Mouse (Mus musculus): Measurements from ENCODE around the gene Krt18. TPM values are rescaled to one million over a fixed set of nuclear protein-coding genes. Genes with fewer than 3 reads are reported as not detected.
A peak's percentile ranks its signal among the peaks of the same experiment; 100 is the strongest.

Krt18 gene
- polyA plus RNA-seq (2014; fragmentation: Nextera tagmentation; extraction: Ambion mirVana), result 184 and 210 TPM in 2 replicates

DNA sequence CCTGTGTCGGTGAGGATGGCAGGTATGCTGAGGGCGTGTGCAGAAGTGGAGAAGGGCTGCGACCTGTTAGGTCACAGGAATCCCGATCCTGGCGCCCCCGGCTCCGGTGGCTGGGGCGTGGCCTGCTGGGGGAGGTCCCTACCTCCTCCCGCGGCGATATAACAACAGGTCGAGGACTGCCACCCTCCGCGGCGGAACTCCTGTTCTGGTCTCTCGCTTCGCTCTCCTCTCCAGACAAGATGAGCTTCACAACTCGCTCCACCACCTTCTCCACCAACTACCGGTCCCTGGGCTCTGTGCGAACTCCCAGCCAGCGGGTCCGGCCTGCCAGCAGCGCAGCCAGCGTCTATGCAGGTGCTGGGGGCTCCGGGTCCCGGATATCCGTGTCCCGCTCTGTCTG is at the start of gene Krt18:
TSS of gene Krt18 (plus strand) at position 141 of the 400 bp plus-strand sequence.
- peak; percentile 78 for DNase-seq (ENCODE audit: low spot score)
- Histone ChIP-seq H3K9me3 (ENCODE audit: control insufficient read depth, low read length) (no peaks in the 10 kb centered on the region), H3K4me3 (ENCODE audit: low read depth, low read length) (peak within 1 kb of the TSS; percentile 36), H3K27ac (ENCODE audit: low read depth) (peak within 1 kb of the TSS; percentile 74), H3K4me1 (replicated peaks; ENCODE audit: control insufficient read depth, insufficient read depth, low read length) (peaks cover 28% of the 10 kb centered on the region), H3K27me3 (replicated peaks; ENCODE audit: control insufficient read depth, insufficient read depth, low read length) (no peaks in the 10 kb centered on the region), H3K36me3 (ENCODE audit: control insufficient read depth, insufficient read depth, low read length) (0 out of 2 replicates have a peak, but pooled peaks cover 3% of the 10 kb centered on the region), H3K9ac (ENCODE audit: low read length) (peak within 1 kb of the TSS; percentile 54), H3K4me2 (ENCODE audit: low read length) (peak within 1 kb of the TSS; percentile 59)
- ATAC-seq (replicated peaks; ENCODE audit: low FRiP score, low TSS enrichment, low read depth), result peak; percentile 57
- WGBS, result 1% methylated on average over 28 of the region's 28 CpGs

GRCm38 (mm10) chr15:101980849-101981248 is 47.1 kb upstream of the Krt18 start:
- H3K4me1 ChIP-seq (replicated peaks; ENCODE audit: control insufficient read depth, insufficient read depth, low read length), result peaks cover 29% of the 10 kb centered on the region
- H3K27ac ChIP-seq (ENCODE audit: low read depth), result 0 out of 2 replicates have a peak overlapping the region, but pooled peaks have one; percentile 10
- H3K9ac ChIP-seq (ENCODE audit: low read length), result no peak overlapping the region
- ATAC-seq (replicated peaks; ENCODE audit: low FRiP score, low TSS enrichment, low read depth) (no peak), DNase-seq (ENCODE audit: low spot score) (no peak)
- H3K27me3 ChIP-seq (replicated peaks; ENCODE audit: control insufficient read depth, insufficient read depth, low read length), result no peaks in the 10 kb centered on the region
- WGBS, result 66% methylated on average over 6 of the region's 6 CpGs
- no peaks in the 10 kb centered on the region for H3K9me3 ChIP-seq (ENCODE audit: control insufficient read depth, low read length)
- H3K36me3 ChIP-seq (ENCODE audit: control insufficient read depth, insufficient read depth, low read length), result no peaks in the 10 kb centered on the region
- no peak overlapping the region for H3K4me3 ChIP-seq (ENCODE audit: low read depth, low read length)
- no peak overlapping the region for H3K4me2 ChIP-seq (ENCODE audit: low read length)

GRCm38 (mm10) chr15:101983315-101983948 is 44.5 kb upstream of the Krt18 start:
- peaks cover 4% of the 10 kb centered on the region; the same call in 1 of the 2 replicates for H3K4me1 ChIP-seq (replicated peaks; ENCODE audit: control insufficient read depth, insufficient read depth, low read length)
- peak overlapping the region; percentile 62; the same call in 1 of the 2 replicates for H3K4me2 ChIP-seq (ENCODE audit: low read length)
- no peaks in the 10 kb centered on the region for H3K27me3 ChIP-seq (replicated peaks; ENCODE audit: control insufficient read depth, insufficient read depth, low read length)
- H3K36me3 ChIP-seq (ENCODE audit: control insufficient read depth, insufficient read depth, low read length), result no peaks in the 10 kb centered on the region
- no peak overlapping the region for H3K9ac ChIP-seq (ENCODE audit: low read length)
- no peak for ATAC-seq (replicated peaks; ENCODE audit: low FRiP score, low TSS enrichment, low read depth)
- 79% methylated on average over 13 of the region's 13 CpGs for WGBS
- H3K27ac ChIP-seq (ENCODE audit: low read depth), result peak overlapping the region; percentile 78; the same call in 1 of the 2 replicates
- H3K9me3 ChIP-seq (ENCODE audit: control insufficient read depth, low read length), result no peaks in the 10 kb centered on the region
- H3K4me3 ChIP-seq (ENCODE audit: low read depth, low read length), result no peak overlapping the region
- no peak for DNase-seq (ENCODE audit: low spot score)

DNA sequence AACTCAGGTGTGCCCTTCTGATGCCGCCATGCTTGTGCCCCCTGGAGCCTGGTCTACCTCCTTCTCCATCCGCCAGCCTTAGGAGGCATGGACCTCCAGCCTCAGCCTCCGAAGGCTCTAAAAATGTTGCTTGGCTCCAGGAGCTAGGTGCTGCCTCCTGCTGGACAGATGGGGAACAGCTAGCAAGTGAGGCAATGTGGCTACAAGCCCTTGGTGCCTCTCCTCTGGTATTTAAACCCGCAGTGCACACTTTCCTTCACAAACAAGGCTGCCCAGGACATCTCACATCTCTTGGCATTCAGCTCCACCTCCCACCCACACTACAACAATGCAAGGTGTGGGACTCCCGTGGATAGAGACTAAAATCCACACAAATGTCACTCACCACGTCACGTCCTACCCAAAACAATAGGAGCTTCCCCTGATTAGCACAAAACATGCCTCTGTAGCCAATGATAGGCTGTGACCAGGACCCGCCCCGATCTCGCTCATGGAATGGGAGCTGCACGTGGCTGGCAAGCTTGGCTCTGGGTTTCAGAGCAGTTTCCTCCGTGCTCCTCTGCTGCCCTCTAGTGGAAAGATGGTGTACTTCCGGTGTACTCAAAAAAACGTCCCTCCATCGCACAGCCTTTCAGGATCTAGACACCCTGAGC is 43.9 kb upstream of the Krt18 start:
- Histone ChIP-seq H3K9ac (ENCODE audit: low read length) (peak overlapping the region; percentile 27; the same call in 1 of the 2 replicates), H3K27me3 (replicated peaks; ENCODE audit: control insufficient read depth, insufficient read depth, low read length) (no peaks in the 10 kb centered on the region), H3K4me3 (ENCODE audit: low read depth, low read length) (peak overlapping the region; percentile 22), H3K27ac (ENCODE audit: low read depth) (peak overlapping the region; percentile 78), H3K9me3 (ENCODE audit: control insufficient read depth, low read length) (no peaks in the 10 kb centered on the region), H3K36me3 (ENCODE audit: control insufficient read depth, insufficient read depth, low read length) (no peaks in the 10 kb centered on the region), H3K4me2 (ENCODE audit: low read length) (peak overlapping the region; percentile 62), H3K4me1 (replicated peaks; ENCODE audit: control insufficient read depth, insufficient read depth, low read length) (peaks cover 4% of the 10 kb centered on the region; the same call in 1 of the 2 replicates)
- WGBS, result 2% methylated on average over 15 of the region's 15 CpGs
- ATAC-seq (replicated peaks; ENCODE audit: low FRiP score, low TSS enrichment, low read depth), result peak; percentile 87
- DNase-seq (ENCODE audit: low spot score), result peak; percentile 98

DNA sequence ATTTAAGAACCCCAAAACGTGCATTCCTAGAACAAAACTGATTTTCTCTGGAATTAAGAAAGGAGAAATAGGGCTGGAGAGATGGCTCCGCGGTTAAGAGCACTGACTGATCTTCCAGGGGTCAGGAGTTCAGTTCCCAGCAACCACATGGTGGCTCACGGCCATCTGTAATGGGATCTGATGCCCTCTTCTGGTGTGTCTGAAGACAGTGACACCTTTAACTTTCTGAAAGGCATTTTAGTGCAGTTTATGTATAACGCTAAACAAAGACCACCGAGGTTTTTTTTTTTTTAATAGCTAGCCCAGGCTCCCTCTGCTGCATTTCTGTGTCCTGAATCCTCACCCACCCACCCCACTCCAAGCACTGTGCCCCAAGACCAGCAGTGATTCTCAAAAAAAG is 43.2 kb upstream of the Krt18 start:
- Histone ChIP-seq H3K27ac (ENCODE audit: low read depth) (no peak overlapping the region), H3K4me1 (replicated peaks; ENCODE audit: control insufficient read depth, insufficient read depth, low read length) (peaks cover 4% of the 10 kb centered on the region; the same call in 1 of the 2 replicates), H3K36me3 (ENCODE audit: control insufficient read depth, insufficient read depth, low read length) (no peaks in the 10 kb centered on the region), H3K4me2 (ENCODE audit: low read length) (peak overlapping the region; percentile 62), H3K9me3 (ENCODE audit: control insufficient read depth, low read length) (no peaks in the 10 kb centered on the region), H3K4me3 (ENCODE audit: low read depth, low read length) (no peak overlapping the region), H3K9ac (ENCODE audit: low read length) (no peak overlapping the region), H3K27me3 (replicated peaks; ENCODE audit: control insufficient read depth, insufficient read depth, low read length) (no peaks in the 10 kb centered on the region)
- no peak for DNase-seq (ENCODE audit: low spot score)
- 11% methylated on average over 6 of the region's 6 CpGs for WGBS
- ATAC-seq (replicated peaks; ENCODE audit: low FRiP score, low TSS enrichment, low read depth), result no peak

DNA sequence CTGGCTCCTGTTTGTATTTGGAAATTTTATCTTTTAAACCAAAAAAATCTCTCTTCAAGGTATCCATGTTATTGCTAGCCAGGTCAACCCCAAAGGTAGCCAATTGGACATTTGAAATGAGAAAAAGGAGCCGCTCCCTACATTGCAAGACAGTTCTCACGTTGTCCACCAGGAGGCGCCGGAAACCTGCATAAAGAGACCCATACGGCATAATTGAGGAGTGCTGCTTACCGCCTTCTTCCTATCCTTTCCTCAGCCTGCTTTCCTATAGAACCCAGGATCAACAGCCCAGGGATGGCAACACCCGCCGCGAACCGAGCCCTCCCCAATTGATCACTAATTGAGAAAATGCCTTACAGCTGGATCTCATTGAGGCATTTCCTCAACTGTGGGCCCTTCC is 39.9 kb upstream of the Krt18 start:
- Histone ChIP-seq H3K9ac (ENCODE audit: low read length) (no peak overlapping the region), H3K9me3 (ENCODE audit: control insufficient read depth, low read length) (no peaks in the 10 kb centered on the region), H3K4me3 (ENCODE audit: low read depth, low read length) (no peak overlapping the region), H3K4me2 (ENCODE audit: low read length) (no peak overlapping the region), H3K27me3 (replicated peaks; ENCODE audit: control insufficient read depth, insufficient read depth, low read length) (no peaks in the 10 kb centered on the region), H3K4me1 (replicated peaks; ENCODE audit: control insufficient read depth, insufficient read depth, low read length) (peaks cover 4% of the 10 kb centered on the region; the same call in 1 of the 2 replicates), H3K27ac (ENCODE audit: low read depth) (no peak overlapping the region), H3K36me3 (ENCODE audit: control insufficient read depth, insufficient read depth, low read length) (no peaks in the 10 kb centered on the region)
- peak; percentile 30; the same call in 1 of the 2 replicates for ATAC-seq (replicated peaks; ENCODE audit: low FRiP score, low TSS enrichment, low read depth)
- peak; percentile 97 for DNase-seq (ENCODE audit: low spot score)
- 2% methylated on average over 10 of the region's 10 CpGs for WGBS

GRCm38 (mm10) chr15:101988714-101989113 is 39.3 kb upstream of the Krt18 start:
- Histone ChIP-seq H3K4me3 (ENCODE audit: low read depth, low read length) (no peak overlapping the region), H3K36me3 (ENCODE audit: control insufficient read depth, insufficient read depth, low read length) (no peaks in the 10 kb centered on the region), H3K4me1 (replicated peaks; ENCODE audit: control insufficient read depth, insufficient read depth, low read length) (0 out of 2 replicates have a peak, but pooled peaks cover 4% of the 10 kb centered on the region), H3K27ac (ENCODE audit: low read depth) (no peak overlapping the region), H3K27me3 (replicated peaks; ENCODE audit: control insufficient read depth, insufficient read depth, low read length) (no peaks in the 10 kb centered on the region), H3K9me3 (ENCODE audit: control insufficient read depth, low read length) (no peaks in the 10 kb centered on the region), H3K9ac (ENCODE audit: low read length) (no peak overlapping the region), H3K4me2 (ENCODE audit: low read length) (no peak overlapping the region)
- WGBS, result 72% methylated on average over 8 of the region's 8 CpGs
- no peak for DNase-seq (ENCODE audit: low spot score)
- ATAC-seq (replicated peaks; ENCODE audit: low FRiP score, low TSS enrichment, low read depth), result no peak

- H3K27me3 ChIP-seq (replicated peaks; ENCODE audit: control insufficient read depth, insufficient read depth, low read length), result no peaks in the 10 kb centered on the region
- H3K4me1 ChIP-seq (replicated peaks; ENCODE audit: control insufficient read depth, insufficient read depth, low read length), result no peaks in the 10 kb centered on the region
- no peak overlapping the region for H3K4me2 ChIP-seq (ENCODE audit: low read length)
- DNase-seq (ENCODE audit: low spot score) (no peak), ATAC-seq (replicated peaks; ENCODE audit: low FRiP score, low TSS enrichment, low read depth) (no peak)
- H3K9me3 ChIP-seq (ENCODE audit: control insufficient read depth, low read length), result no peaks in the 10 kb centered on the region
- H3K9ac ChIP-seq (ENCODE audit: low read length), result no peak overlapping the region
- no peak overlapping the region for H3K27ac ChIP-seq (ENCODE audit: low read depth)
- H3K4me3 ChIP-seq (ENCODE audit: low read depth, low read length), result no peak overlapping the region
- H3K36me3 ChIP-seq (ENCODE audit: control insufficient read depth, insufficient read depth, low read length), result peaks cover 2% of the 10 kb centered on the region; the same call in 1 of the 2 replicates
- WGBS, result 77% methylated on average over 6 of the region's 6 CpGs
These were observed 37.0 kb upstream of the Krt18 start for GRCm38 (mm10) chr15:101990946-101991345.
